In the genomic region with DNA sequence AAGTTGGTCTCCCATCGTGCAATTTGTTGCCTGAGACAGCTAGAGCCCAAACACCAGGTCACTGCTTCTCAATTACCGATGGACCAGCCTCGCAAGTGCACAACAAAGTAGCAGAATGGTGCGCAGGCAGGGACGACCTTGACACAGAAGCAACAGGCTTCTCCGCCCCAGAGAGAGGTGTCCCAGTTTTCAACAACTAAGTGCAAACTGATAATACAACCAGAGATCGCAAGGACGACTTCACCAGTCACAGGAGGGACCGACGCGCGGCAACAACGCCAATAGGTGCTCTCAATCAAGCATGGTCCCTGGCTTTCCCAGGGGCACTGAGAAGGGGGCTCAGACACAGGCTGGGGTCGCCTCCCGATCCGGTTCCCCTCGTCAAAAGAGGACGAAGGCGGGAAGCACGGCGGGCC, we compare ENCODE assay signal across 8 mouse cellular contexts. TPM values are rescaled to one million over a fixed set of nuclear protein-coding genes. Genes with fewer than 3 reads are reported as not detected.
DNase-seq lines count a peak whose midpoint lies in the region; ATAC-seq and TF ChIP-seq lines count a peak whose summit lies in the region.

No protein-coding gene starts in this region.

- H3K4me2 ChIP-seq in limb, embryonic 14.5 days (replicated peaks; ENCODE audit: low read depth, low read length, severe bottlenecking): peak overlapping the region; percentile 95

- no peaks in the 10 kb centered on the region for H3K36me3 ChIP-seq in kidney, adult 2 months (ENCODE audit: control insufficient read depth, insufficient read depth, low read length)
- no peaks in the 10 kb centered on the region for H3K36me3 ChIP-seq in forebrain, embryonic 10.5 days (replicated peaks)
- no peaks in the 10 kb centered on the region for H3K36me3 ChIP-seq in limb, embryonic 14.5 days (ENCODE audit: control insufficient read depth, insufficient read depth, low read length)
- no peaks in the 10 kb centered on the region for H3K36me3 ChIP-seq in small intestine, adult 2 months (ENCODE audit: control insufficient read depth, insufficient read depth, low read length)

- no peak for TF ChIP-seq CTCF in kidney, adult 2 months (conservative IDR thresholded peaks at IDR 0.05; ENCODE audit: insufficient read depth, insufficient read length, low read depth, low read length)
- TF ChIP-seq CTCF in small intestine, adult 2 months (IDR thresholded peaks at IDR 0.05; ENCODE audit: extremely low read depth, insufficient read length, insufficient replicate concordance, low read depth, low read length): no peak

- H3K27me3 ChIP-seq in kidney, adult 2 months (replicated peaks; ENCODE audit: control insufficient read depth, insufficient read depth, low read length): no peaks in the 10 kb centered on the region; the same call in 1 of the 2 replicates
- H3K27me3 ChIP-seq in forebrain, embryonic 10.5 days (ENCODE audit: poor library complexity, severe bottlenecking): no peaks in the 10 kb centered on the region
- H3K27me3 ChIP-seq in limb, embryonic 14.5 days (ENCODE audit: control insufficient read depth, insufficient read depth, low read length): no peaks in the 10 kb centered on the region
- peaks cover 8% of the 10 kb centered on the region for H3K27me3 ChIP-seq in small intestine, adult 2 months (ENCODE audit: control insufficient read depth, insufficient read depth, low read length)

- peak; percentile 29; the same call in 1 of the 2 replicates for ATAC-seq in limb, embryonic 14.5 days (ENCODE audit: low FRiP score, low read depth)

- H3K4me1 ChIP-seq in kidney, adult 2 months (ENCODE audit: control insufficient read depth, insufficient read depth, low read length): peaks cover 16% of the 10 kb centered on the region
- peaks cover 33% of the 10 kb centered on the region for H3K4me1 ChIP-seq in forebrain, embryonic 10.5 days
- 0 out of 2 replicates have a peak, but pooled peaks cover 5% of the 10 kb centered on the region for H3K4me1 ChIP-seq in limb, embryonic 14.5 days (ENCODE audit: control insufficient read depth, insufficient read depth, low read length)
- H3K4me1 ChIP-seq in small intestine, adult 2 months (ENCODE audit: control insufficient read depth, insufficient read depth, insufficient read length, low read length): 0 out of 2 replicates have a peak, but pooled peaks cover 3% of the 10 kb centered on the region

- peak overlapping the region; percentile 94 for H3K4me3 ChIP-seq in kidney, adult 2 months (ENCODE audit: insufficient read depth, low read depth, low read length)
- peak overlapping the region; percentile 74 for H3K4me3 ChIP-seq in forebrain, embryonic 10.5 days
- peak overlapping the region; percentile 68 for H3K4me3 ChIP-seq in limb, embryonic 14.5 days (replicated peaks; ENCODE audit: low read length)
- H3K4me3 ChIP-seq in small intestine, adult 2 months (ENCODE audit: low read depth, low read length): peak overlapping the region; percentile 82

- 2% methylated on average over 21 of the region's 21 CpGs for WGBS in kidney, adult 2 months
- under 1% methylated on average over 21 of the region's 21 CpGs for WGBS in forebrain, embryonic 10.5 days
- WGBS in limb, embryonic 14.5 days: 0% methylated on average over 21 of the region's 21 CpGs
- WGBS in small intestine, adult 2 months: 1% methylated on average over 21 of the region's 21 CpGs

- H3K9me3 ChIP-seq in forebrain, embryonic 10.5 days: no peaks in the 10 kb centered on the region
- H3K9me3 ChIP-seq in limb, embryonic 14.5 days (ENCODE audit: control insufficient read depth, low read length): no peaks in the 10 kb centered on the region

- DNase-seq in kidney, adult 2 months: peak; percentile 18
- no peak for DNase-seq in kidney, postnatal 10 days
- peak; percentile 43 for DNase-seq in MEL-GATA-1-ER (ENCODE audit: extremely low read depth, low read depth)
- DNase-seq in forebrain, embryonic 10.5 days (ENCODE audit: extremely low spot score, low spot score): no peak
- DNase-seq in limb, embryonic 14.5 days (ENCODE audit: low spot score): no peak
- no peak for DNase-seq in cerebellum, postnatal 4 days (ENCODE audit: low spot score in 2 of 2)
- no peak for DNase-seq in MN1 (ENCODE audit: low spot score)

- H3K27ac ChIP-seq in kidney, adult 2 months (ENCODE audit: insufficient read depth, low read depth, low read length): peak overlapping the region; percentile 32
- H3K27ac ChIP-seq in forebrain, embryonic 10.5 days: peak overlapping the region; percentile 94
- H3K27ac ChIP-seq in limb, embryonic 14.5 days (replicated peaks; ENCODE audit: low read depth, low read length): no peak overlapping the region
- no peak overlapping the region for H3K27ac ChIP-seq in small intestine, adult 2 months (ENCODE audit: insufficient read depth, low read depth, low read length)

- H3K9ac ChIP-seq in limb, embryonic 14.5 days (ENCODE audit: low read depth, low read length, severe bottlenecking): peak overlapping the region; percentile 76

- no peak for TF ChIP-seq POLR2A in kidney, adult 2 months (IDR thresholded peaks at IDR 0.05; ENCODE audit: low read depth, low read length)
- no peak for TF ChIP-seq POLR2A in limb, embryonic 14.5 days (IDR thresholded peaks at IDR 0.05; ENCODE audit: borderline replicate concordance, extremely low read depth, insufficient read depth, insufficient read length)
- no peak for TF ChIP-seq POLR2A in small intestine, adult 2 months (IDR thresholded peaks at IDR 0.05; ENCODE audit: low read depth, low read length)

RNA-seq across cellular contexts. Expression of a gene that starts 30.7 kb away (rescaled TPM):
- 11.5 and 11.7 TPM in 2 replicates for polyA plus RNA-seq in kidney, adult 2 months (2012; rRNA removed)
- 25.7 and 28.5 TPM in 2 replicates for polyA plus RNA-seq in forebrain, embryonic 10.5 days (2016; fragmentation: Nextera tagmentation; extraction: Ambion mirVana)
- 9.6 and 10.0 TPM in 2 replicates for polyA plus RNA-seq in limb, embryonic 14.5 days (2012; rRNA removed)
- polyA plus RNA-seq in limb, embryonic 14.5 days (2014; fragmentation: Nextera tagmentation; extraction: Ambion mirVana): 3.9 and 7.9 TPM in 2 replicates
- 0.43 and 0.84 TPM in 2 replicates for polyA plus RNA-seq in small intestine, adult 2 months (2012; rRNA removed)

RNA-seq across cellular contexts. Expression of a gene that starts 30.7 kb away (rescaled TPM):
- polyA plus RNA-seq in kidney, adult 2 months (2012; rRNA removed): 4.0 and 6.1 TPM in 2 replicates
- 55.2 and 63.9 TPM in 2 replicates for polyA plus RNA-seq in forebrain, embryonic 10.5 days (2016; fragmentation: Nextera tagmentation; extraction: Ambion mirVana)
- polyA plus RNA-seq in limb, embryonic 14.5 days (2012; rRNA removed): 13.2 and 16.4 TPM in 2 replicates
- 41.8 and 46.4 TPM in 2 replicates for polyA plus RNA-seq in limb, embryonic 14.5 days (2014; fragmentation: Nextera tagmentation; extraction: Ambion mirVana)
- polyA plus RNA-seq in small intestine, adult 2 months (2012; rRNA removed): 0.95 and 1.5 TPM in 2 replicates

Comparison
In these comparisons a context has a peak if more than half of its experiments do, and no peak if none do; other contexts are left out.
1. DNase-seq: peak in kidney, adult 2 months (single experiment) and MEL-GATA-1-ER (single experiment); none in kidney, postnatal 10 days (single experiment), forebrain, embryonic 10.5 days (single experiment), limb, embryonic 14.5 days (single experiment), cerebellum, postnatal 4 days (0 of 2) and MN1 (single experiment).
2. H3K27ac ChIP-seq: peak in kidney, adult 2 months (single experiment) and forebrain, embryonic 10.5 days (single experiment); none in limb, embryonic 14.5 days (single experiment) and small intestine, adult 2 months (single experiment).
3. Peak in every context shown above with its lines, with median percentiles within 50 percentile points of each other: H3K4me3 ChIP-seq.